ENCODE assay signal across 14 mouse cellular contexts in the genomic region with DNA sequence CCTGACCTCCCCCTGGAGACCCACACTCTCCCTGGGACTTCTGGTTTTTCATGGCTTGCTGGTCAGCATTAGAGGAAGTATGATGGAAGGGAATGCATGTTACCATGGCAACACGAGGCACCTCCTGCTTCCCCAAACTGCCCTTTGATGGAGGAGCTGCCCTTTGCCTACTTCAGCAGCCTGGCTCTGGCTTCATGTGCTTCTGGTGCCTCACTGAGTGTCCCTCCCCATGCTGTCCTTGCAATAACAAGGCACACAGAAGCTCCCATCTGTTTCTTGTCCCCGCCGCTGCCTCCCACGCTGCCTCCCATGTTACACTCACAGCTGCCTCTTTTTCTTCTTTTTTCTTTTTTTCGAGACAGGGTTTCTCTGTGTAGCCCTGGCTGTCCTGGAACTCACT. TPM values are rescaled to one million over a fixed set of nuclear protein-coding genes. Genes with fewer than 3 reads are reported as not detected.
DNase-seq lines count a peak whose midpoint lies in the region; ATAC-seq and TF ChIP-seq lines count a peak whose summit lies in the region.
"Had no signal": no experiment of that assay in that cellular context is flagged by ENCODE, and none has a peak within 500 bp of the region (broad histone marks: within the 10 kb centered on the region; RNA-seq: fewer than 3 reads in every experiment).

No protein-coding gene starts in this region.

- peaks cover 15% of the 10 kb centered on the region for H3K4me1 ChIP-seq in kidney, embryonic 14.5 days (ENCODE audit: control insufficient read depth, insufficient read depth, low read length)
- H3K4me1 ChIP-seq in forebrain, postnatal 0 days (ENCODE audit: insufficient read depth): peaks cover 6% of the 10 kb centered on the region; the same call in 1 of the 2 replicates
- H3K4me1 ChIP-seq: embryonic facial prominence, embryonic 13.5 days had no signal

- WGBS in kidney, embryonic 14.5 days: 21% methylated on average over 5 of the region's 5 CpGs
- WGBS in forebrain, postnatal 0 days: 55% methylated on average over 5 of the region's 5 CpGs

- H3K4me3 ChIP-seq in kidney, embryonic 14.5 days (ENCODE audit: low read length): no peak overlapping the region
- no peak overlapping the region for H3K4me3 ChIP-seq in forebrain, postnatal 0 days (ENCODE audit: low read depth, low read length)
- H3K4me3 ChIP-seq: embryonic facial prominence, embryonic 13.5 days; heart, embryonic 10.5 days; limb, embryonic 12.5 days had no signal

- peak; percentile 44 for ATAC-seq in kidney, embryonic 14.5 days (ENCODE audit: low FRiP score, low TSS enrichment)
- ATAC-seq in forebrain, postnatal 0 days: no peak

- no peak overlapping the region for H3K4me2 ChIP-seq in kidney, embryonic 14.5 days (replicated peaks; ENCODE audit: low read depth, low read length)
- no peak overlapping the region for H3K4me2 ChIP-seq in forebrain, postnatal 0 days (ENCODE audit: low read depth)
- H3K4me2 ChIP-seq: embryonic facial prominence, embryonic 13.5 days; limb, embryonic 12.5 days had no signal

- H3K27ac ChIP-seq in kidney, embryonic 14.5 days (ENCODE audit: low read depth, low read length): no peak overlapping the region
- H3K27ac ChIP-seq in forebrain, postnatal 0 days (ENCODE audit: low read depth, low read length): no peak overlapping the region
- H3K27ac ChIP-seq: embryonic facial prominence, embryonic 13.5 days; limb, embryonic 12.5 days had no signal

- no peaks in the 10 kb centered on the region for H3K36me3 ChIP-seq in kidney, embryonic 14.5 days (ENCODE audit: control insufficient read depth, insufficient read depth, low read length)
- H3K36me3 ChIP-seq in forebrain, postnatal 0 days (ENCODE audit: insufficient read depth): no peaks in the 10 kb centered on the region
- H3K36me3 ChIP-seq: embryonic facial prominence, embryonic 13.5 days; limb, embryonic 12.5 days had no signal

- no peaks in the 10 kb centered on the region for H3K27me3 ChIP-seq in kidney, embryonic 14.5 days (ENCODE audit: control insufficient read depth, insufficient read depth, low read length)
- H3K27me3 ChIP-seq in forebrain, postnatal 0 days (ENCODE audit: insufficient read depth, low read length): no peaks in the 10 kb centered on the region
- H3K27me3 ChIP-seq: embryonic facial prominence, embryonic 13.5 days; limb, embryonic 12.5 days had no signal

- DNase-seq in kidney, adult 18-20 months: no peak
- peak; percentile 24 for DNase-seq in R1 (ENCODE audit: low read depth, low spot score)
- peak; percentile 56 to 79 for DNase-seq in frontal cortex, adult 2 months (ENCODE audit: extremely low spot score in 1 of 2, low spot score in 1 of 2)
- DNase-seq in lung, postnatal 10 days: peak; percentile 61
- no peak for DNase-seq in B cell, adult 2 months
- DNase-seq in cerebellum, adult 9-10 months: no peak
- DNase-seq in forebrain, postnatal 0 days: no peak

- no peak for TF ChIP-seq CTCF in forebrain, postnatal 0 days (IDR thresholded peaks at IDR 0.05; ENCODE audit: low read depth)

- no peaks in the 10 kb centered on the region for H3K9me3 ChIP-seq in kidney, embryonic 14.5 days (ENCODE audit: control insufficient read depth, low read length)
- H3K9me3 ChIP-seq in forebrain, postnatal 0 days (ENCODE audit: low read length): no peaks in the 10 kb centered on the region
- H3K9me3 ChIP-seq: embryonic facial prominence, embryonic 13.5 days; heart, embryonic 10.5 days; limb, embryonic 12.5 days had no signal

- no peak overlapping the region for H3K9ac ChIP-seq in kidney, embryonic 14.5 days (ENCODE audit: low read depth, low read length)
- H3K9ac ChIP-seq in forebrain, postnatal 0 days: no peak overlapping the region
- H3K9ac ChIP-seq: embryonic facial prominence, embryonic 13.5 days; limb, embryonic 12.5 days had no signal

RNA-seq across cellular contexts. Expression of a gene that starts 20.3 kb away (rescaled TPM):
- polyA plus RNA-seq in kidney, embryonic 14.5 days (2014; fragmentation: Nextera tagmentation; extraction: Ambion mirVana): 0.27 and 0.32 TPM in 2 replicates
- 4.9 and 6.2 TPM in 2 replicates for polyA plus RNA-seq in frontal cortex, adult 2 months (2012; rRNA removed)
- total RNA-seq in forebrain, postnatal 0 days (2014; rRNA removed): 1.6 and 4.0 TPM in 2 replicates
- polyA plus RNA-seq in forebrain, postnatal 0 days (2015; fragmentation: Nextera tagmentation; extraction: Ambion mirVana): 0.96 and 1.3 TPM in 2 replicates
- polyA plus RNA-seq: limb, embryonic 12.5 days; neural tube, embryonic 11.5 days had no signal

RNA-seq across cellular contexts. Expression of a gene that starts 59.4 kb away (rescaled TPM):
- not detected in 2 replicates for polyA plus RNA-seq in kidney, embryonic 14.5 days (2014; fragmentation: Nextera tagmentation; extraction: Ambion mirVana)
- 0.04 TPM in 2 replicates for polyA plus RNA-seq in frontal cortex, adult 2 months (2012; rRNA removed)
- not detected in 2 replicates for total RNA-seq in forebrain, postnatal 0 days (2014; rRNA removed)
- 0.03 TPM in 1 of 2 replicates, not detected in the other for polyA plus RNA-seq in forebrain, postnatal 0 days (2015; fragmentation: Nextera tagmentation; extraction: Ambion mirVana)
- total RNA-seq: adrenal gland, postnatal 4 days had no signal
- polyA plus RNA-seq: embryonic facial prominence, embryonic 13.5 days; limb, embryonic 12.5 days; neural tube, embryonic 11.5 days; stomach, embryonic 14.5 days had no signal

Comparison
In these comparisons a context has a peak if more than half of its experiments do, and no peak if none do; other contexts are left out.
1. DNase-seq: peak in R1 (single experiment), frontal cortex, adult 2 months (2 of 2) and lung, postnatal 10 days (single experiment); none in kidney, adult 18-20 months (single experiment), B cell, adult 2 months (0 of 2), cerebellum, adult 9-10 months (single experiment) and forebrain, postnatal 0 days (single experiment).